Mouse (Mus musculus): ENCODE measurements around the gene Tmem100. TPM values are rescaled to one million over a fixed set of nuclear protein-coding genes. Genes with fewer than 3 reads are reported as not detected.

The Tmem100 gene
- polyA plus RNA-seq, 1 experiment from 2014 or later = not detected

GRCm38 (mm10) chr11:90007791-90008531 is 22.2 kb upstream of the Tmem100 start:
- in situ Hi-C loops (cut with MboI; ENCODE audit: low pct_unique_long_range_greater_than_20kb) = no loop called here

DNA sequence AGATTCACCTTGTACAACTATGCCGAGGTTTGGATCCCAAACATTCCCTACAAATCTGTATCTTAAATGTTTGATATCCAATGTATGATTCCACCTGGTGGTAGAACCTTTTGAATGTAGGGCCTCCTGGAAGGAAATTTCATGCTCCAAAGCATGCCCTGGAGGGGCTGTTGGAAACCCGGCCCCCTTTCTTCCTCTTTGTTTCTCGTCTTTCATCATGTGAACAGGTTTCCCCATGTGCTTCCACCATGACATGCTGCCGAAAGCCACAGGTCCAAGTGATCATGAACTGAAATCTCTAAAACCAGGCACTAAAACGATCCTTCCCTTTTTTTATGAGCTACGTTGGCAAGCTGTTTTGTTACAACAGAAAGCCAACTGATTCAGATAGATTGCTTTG is 16.5 kb upstream of the Tmem100 start:
- POLR2A ChIA-PET = no interaction called here

More at GRCm38 (mm10) chr11:90007791-90008531, 22.2 kb upstream of the Tmem100 start:
- ChIA-PET CTCF (no interaction called here), POLR2A (interaction anchor here (0.6 kb wide), 1 partner anchor 12 kb away, joined by 5 read pairs; no protein-coding TSS in a partner anchor)
- ATAC-seq = no peak
- H3K27me3 ChIP-seq = peaks cover 4% of the 10 kb centered on the region
- no peak for DNase-seq (ENCODE audit: low read depth, low spot score)
- no peak for TF ChIP-seq CTCF (IDR thresholded peaks at IDR 0.05)

DNA sequence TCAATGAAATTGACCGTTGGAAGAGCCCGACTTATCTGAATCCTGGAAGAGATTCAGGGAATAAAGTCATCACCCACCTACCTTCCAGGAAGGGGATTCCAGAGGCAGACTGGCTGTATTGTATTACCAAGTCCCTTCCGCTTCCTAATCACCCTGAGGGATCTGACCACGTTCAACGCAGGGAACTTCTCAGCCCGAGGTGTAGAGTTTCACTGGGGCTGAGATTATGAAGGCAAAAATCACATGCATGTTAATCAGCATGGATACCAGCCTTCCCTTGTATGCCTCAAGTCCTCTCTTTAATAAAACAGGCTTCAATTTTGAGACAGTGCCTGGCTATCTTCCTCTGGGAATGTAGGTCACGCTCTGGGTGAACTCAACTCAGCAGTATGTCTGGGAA is 14.9 kb upstream of the Tmem100 start:
- POLR2A ChIA-PET = no interaction called here

More for the DNA sequence above, 16.5 kb upstream of the Tmem100 start:
- TF ChIP-seq CTCF (IDR thresholded peaks at IDR 0.05) = no peak
- no peak for ATAC-seq
- CTCF ChIA-PET = no interaction called here
- H3K27me3 ChIP-seq = no peaks in the 10 kb centered on the region
- in situ Hi-C loops (cut with MboI; ENCODE audit: low pct_unique_long_range_greater_than_20kb) = no loop called here
- no peak for DNase-seq (ENCODE audit: low read depth, low spot score)

DNA sequence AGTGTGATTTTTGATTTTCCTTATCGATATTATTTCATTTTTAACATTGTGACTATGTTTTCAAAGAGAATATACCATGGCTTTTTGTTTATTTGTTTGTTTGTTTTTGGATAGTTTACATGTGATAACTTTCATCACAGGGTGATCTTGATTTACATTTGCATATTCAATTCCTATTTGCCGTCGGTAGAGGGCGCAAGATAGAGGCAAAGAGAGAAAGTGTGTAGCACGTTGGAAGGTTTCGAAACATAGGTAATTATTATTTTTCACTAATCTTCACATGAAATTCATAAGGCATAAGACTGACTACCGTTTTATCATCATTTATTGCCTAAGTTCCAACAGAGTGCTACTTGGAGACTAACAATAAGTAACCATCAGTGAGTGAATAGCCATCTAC is 11.0 kb upstream of the Tmem100 start:
- in situ Hi-C loops (cut with MboI; ENCODE audit: low pct_unique_long_range_greater_than_20kb) = no loop called here
- no peak for DNase-seq (ENCODE audit: low read depth, low spot score)
- peak; percentile 46 for TF ChIP-seq CTCF (IDR thresholded peaks at IDR 0.05)

More for the DNA sequence above, 14.9 kb upstream of the Tmem100 start:
- H3K27me3 ChIP-seq = no peaks in the 10 kb centered on the region
- no peak for TF ChIP-seq CTCF (IDR thresholded peaks at IDR 0.05)
- in situ Hi-C loops (cut with MboI; ENCODE audit: low pct_unique_long_range_greater_than_20kb) = no loop called here
- ATAC-seq (no peak), DNase-seq (ENCODE audit: low read depth, low spot score) (no peak)
- CTCF ChIA-PET = no interaction called here

GRCm38 (mm10) chr11:90025891-90026801 is 4.0 kb upstream of the Tmem100 start:
- POLR2A ChIA-PET = interaction anchor here (0.5 kb wide), 1 partner anchor 21 kb away, joined by 3 read pairs; no protein-coding TSS in a partner anchor
- in situ Hi-C loops (cut with MboI; ENCODE audit: low pct_unique_long_range_greater_than_20kb) = no loop called here
- DNase-seq (ENCODE audit: low read depth, low spot score) = no peak
- TF ChIP-seq CTCF (IDR thresholded peaks at IDR 0.05) = no peak
- no peak for ATAC-seq
- no peaks in the 10 kb centered on the region for H3K27me3 ChIP-seq
- CTCF ChIA-PET = interaction anchor here (0.9 kb wide), 1 partner anchor 11 kb away, joined by 3 read pairs; no protein-coding TSS in a partner anchor

More for the DNA sequence above, 11.0 kb upstream of the Tmem100 start:
- ChIA-PET CTCF (interaction anchor here (0.9 kb wide), 1 partner anchor 30 kb away, joined by 4 read pairs; no protein-coding TSS in a partner anchor), POLR2A (no interaction called here)
- ATAC-seq = no peak
- H3K27me3 ChIP-seq = no peaks in the 10 kb centered on the region

DNA sequence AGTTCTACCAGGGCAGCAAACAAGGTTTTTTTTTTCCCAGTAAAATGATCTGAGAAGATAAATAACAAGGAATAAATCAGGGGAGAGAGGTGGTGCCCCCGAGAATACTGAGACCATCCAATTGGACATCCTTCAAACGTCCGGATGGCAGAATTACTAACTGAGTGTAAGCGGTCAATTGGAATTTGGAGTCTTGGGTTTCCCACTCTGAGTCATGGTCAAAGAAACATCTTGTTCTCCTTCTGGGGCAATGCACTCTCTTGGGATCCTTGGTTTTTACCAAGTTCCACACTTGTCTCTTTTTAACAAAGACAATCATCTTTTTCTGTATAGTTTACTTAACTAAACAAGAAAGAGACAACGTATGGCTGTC is 3.4 kb upstream of the Tmem100 start:
- TF ChIP-seq CTCF (IDR thresholded peaks at IDR 0.05) = no peak
- no peak for DNase-seq (ENCODE audit: low read depth, low spot score)
- ChIA-PET CTCF (no interaction called here), POLR2A (interaction anchor here (0.5 kb wide), 1 partner anchor 22 kb away, joined by 3 read pairs; no protein-coding TSS in a partner anchor)
- no peak for ATAC-seq
- in situ Hi-C loops (cut with MboI; ENCODE audit: low pct_unique_long_range_greater_than_20kb) = no loop called here
- peaks cover 3% of the 10 kb centered on the region for H3K27me3 ChIP-seq

- CTCF ChIA-PET = no interaction called here
- TF ChIP-seq CTCF (IDR thresholded peaks at IDR 0.05) = no peak
- no peak for DNase-seq (ENCODE audit: low read depth, low spot score)
- no peak for ATAC-seq
- POLR2A ChIA-PET = interaction anchor here (0.5 kb wide), 1 partner anchor 22 kb away, joined by 3 read pairs; no protein-coding TSS in a partner anchor
- H3K27me3 ChIP-seq = peaks cover 7% of the 10 kb centered on the region
- in situ Hi-C loops (cut with MboI; ENCODE audit: low pct_unique_long_range_greater_than_20kb) = no loop called here
Measured at GRCm38 (mm10) chr11:90027216-90027615, 2.9 kb upstream of the Tmem100 start.

DNA sequence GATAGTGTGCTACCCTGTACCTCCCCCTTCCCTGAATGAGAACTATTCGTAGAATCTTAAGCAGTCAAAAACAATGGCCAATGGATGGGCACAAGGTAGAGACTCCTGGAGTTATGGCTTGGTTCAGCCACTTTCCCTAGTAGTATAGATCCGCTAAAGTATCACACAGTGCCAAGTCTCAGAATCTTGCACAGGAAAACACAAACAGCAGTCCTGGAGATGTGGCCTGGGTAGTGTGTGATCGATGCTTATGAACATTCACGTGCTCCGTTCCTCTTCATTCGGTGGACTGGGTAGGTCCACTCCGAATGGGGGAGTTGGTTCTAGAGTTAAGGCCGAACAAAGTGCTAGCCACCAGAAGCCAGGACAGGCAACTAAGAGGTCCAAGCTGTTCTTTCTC is 1.4 kb upstream of the Tmem100 start:
- ATAC-seq (no peak), DNase-seq (ENCODE audit: low read depth, low spot score) (no peak)
- in situ Hi-C loops (cut with MboI; ENCODE audit: low pct_unique_long_range_greater_than_20kb) = no loop called here
- H3K27me3 ChIP-seq = peaks cover 14% of the 10 kb centered on the region
- no peak for TF ChIP-seq CTCF (IDR thresholded peaks at IDR 0.05)
- ChIA-PET POLR2A (no interaction called here), CTCF (no interaction called here)

DNA sequence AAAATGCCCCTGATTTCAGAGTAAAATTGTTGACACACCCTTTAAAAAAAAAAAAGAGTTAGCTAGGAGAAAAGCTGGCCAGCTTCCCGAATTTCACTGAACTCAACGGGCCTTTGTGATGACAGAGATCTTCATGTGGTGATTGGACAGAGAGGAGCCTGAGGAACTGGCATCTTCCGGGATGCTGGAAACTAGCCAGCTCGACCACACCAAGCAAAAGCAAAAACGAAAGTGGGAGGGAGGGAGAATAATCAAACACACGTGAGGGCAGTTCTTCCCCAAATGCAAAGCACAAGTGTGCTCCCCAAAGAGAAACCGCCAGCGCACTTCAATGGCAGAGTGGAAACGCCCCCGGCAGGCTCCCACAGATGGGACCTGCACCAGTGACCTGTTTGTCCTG is 794 bp upstream of the Tmem100 start:
- in situ Hi-C loops (cut with MboI; ENCODE audit: low pct_unique_long_range_greater_than_20kb) = no loop called here
- ChIA-PET POLR2A (no interaction called here), CTCF (no interaction called here)
- no peak for ATAC-seq
- no peak for TF ChIP-seq CTCF (IDR thresholded peaks at IDR 0.05)
- DNase-seq (ENCODE audit: low read depth, low spot score) = no peak
- H3K27me3 ChIP-seq = peaks cover 14% of the 10 kb centered on the region

DNA sequence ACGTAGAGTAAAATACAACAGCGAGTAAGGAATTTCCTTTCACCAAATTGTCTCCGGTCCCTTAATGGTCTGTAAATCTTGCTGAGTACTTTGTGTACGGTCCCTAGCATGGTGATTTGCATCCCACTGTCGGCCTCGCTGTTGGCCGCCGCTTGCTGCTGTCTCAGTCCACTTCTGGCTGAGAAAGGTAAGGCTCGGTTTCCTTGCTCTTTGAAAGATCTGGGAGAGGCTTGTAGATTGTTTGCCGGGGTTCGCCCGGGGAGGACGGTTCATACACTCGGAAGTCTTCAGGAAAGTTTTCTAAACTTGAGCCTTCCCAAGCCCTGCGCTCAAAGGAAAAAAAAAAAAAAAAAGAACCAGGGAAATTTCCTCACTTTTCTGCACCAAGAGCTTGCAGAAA is 409 bp downstream of the Tmem100 start:
- ATAC-seq (no peak), DNase-seq (ENCODE audit: low read depth, low spot score) (no peak)
- ChIA-PET POLR2A (no interaction called here), CTCF (no interaction called here)
- in situ Hi-C loops (cut with MboI; ENCODE audit: low pct_unique_long_range_greater_than_20kb) = no loop called here
- TF ChIP-seq CTCF (IDR thresholded peaks at IDR 0.05) = no peak
- H3K27me3 ChIP-seq = peaks cover 24% of the 10 kb centered on the region

- ChIA-PET CTCF (no interaction called here), POLR2A (no interaction called here)
- TF ChIP-seq CTCF (IDR thresholded peaks at IDR 0.05) = no peak
- in situ Hi-C loops (cut with MboI; ENCODE audit: low pct_unique_long_range_greater_than_20kb) = no loop called here
- H3K27me3 ChIP-seq = peaks cover 27% of the 10 kb centered on the region
- ATAC-seq (no peak), DNase-seq (ENCODE audit: low read depth, low spot score) (no peak)
Measured at GRCm38 (mm10) chr11:90031076-90031475, 928 bp downstream of the Tmem100 start.
